Mouse (Mus musculus): ENCODE measurements around the gene Dap. TPM values are rescaled to one million over a fixed set of nuclear protein-coding genes. Genes with fewer than 3 reads are reported as not detected.

The Dap gene
- polyA plus RNA-seq, 2 experiments, result 90.1 to 116 TPM

DNA sequence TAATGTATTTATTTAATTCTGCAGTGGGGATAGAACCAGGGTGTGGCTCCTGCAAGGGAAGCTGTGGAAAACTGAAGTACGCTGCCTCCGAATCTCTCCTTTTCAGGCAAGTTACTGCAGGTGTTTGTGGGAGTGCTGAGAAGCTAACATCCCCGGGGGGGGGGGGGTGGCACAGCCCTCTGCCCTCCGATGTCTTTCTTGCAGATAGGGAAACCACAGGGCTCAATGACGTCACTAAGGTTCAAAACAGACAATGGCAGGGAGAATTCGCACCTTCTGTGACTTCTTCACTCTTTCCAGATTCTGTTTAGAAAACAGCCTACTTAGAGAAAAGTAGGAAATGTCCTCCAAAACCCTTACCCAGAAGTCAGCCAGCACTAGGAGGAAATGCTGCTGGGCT is 1.9 kb upstream of the Dap start:
- Histone ChIP-seq H3K9me3 (ENCODE audit: control insufficient read depth, low read length) (no peaks in the 10 kb centered on the region), H3K27me3 (ENCODE audit: control insufficient read depth, insufficient read depth, low read length) (no peaks in the 10 kb centered on the region), H3K4me2 (replicated peaks; ENCODE audit: low read depth, low read length, severe bottlenecking) (no peak overlapping the region), H3K36me3 (ENCODE audit: control insufficient read depth, insufficient read depth, low read length) (no peaks in the 10 kb centered on the region), H3K4me3 (replicated peaks; ENCODE audit: low read length) (no peak overlapping the region), H3K27ac (replicated peaks; ENCODE audit: low read depth, low read length) (no peak overlapping the region), H3K9ac (ENCODE audit: low read depth, low read length, severe bottlenecking) (no peak overlapping the region), H3K4me1 (ENCODE audit: control insufficient read depth, insufficient read depth, low read length) (peaks cover 9% of the 10 kb centered on the region; the same call in 1 of the 2 replicates)
- TF ChIP-seq POLR2A (IDR thresholded peaks at IDR 0.05; ENCODE audit: borderline replicate concordance, extremely low read depth, insufficient read depth, insufficient read length), result no peak
- DNase-seq (ENCODE audit: low spot score) (no peak), ATAC-seq (ENCODE audit: low FRiP score, low read depth) (no peak)
- WGBS, result 73% methylated on average over 6 of the region's 6 CpGs

DNA sequence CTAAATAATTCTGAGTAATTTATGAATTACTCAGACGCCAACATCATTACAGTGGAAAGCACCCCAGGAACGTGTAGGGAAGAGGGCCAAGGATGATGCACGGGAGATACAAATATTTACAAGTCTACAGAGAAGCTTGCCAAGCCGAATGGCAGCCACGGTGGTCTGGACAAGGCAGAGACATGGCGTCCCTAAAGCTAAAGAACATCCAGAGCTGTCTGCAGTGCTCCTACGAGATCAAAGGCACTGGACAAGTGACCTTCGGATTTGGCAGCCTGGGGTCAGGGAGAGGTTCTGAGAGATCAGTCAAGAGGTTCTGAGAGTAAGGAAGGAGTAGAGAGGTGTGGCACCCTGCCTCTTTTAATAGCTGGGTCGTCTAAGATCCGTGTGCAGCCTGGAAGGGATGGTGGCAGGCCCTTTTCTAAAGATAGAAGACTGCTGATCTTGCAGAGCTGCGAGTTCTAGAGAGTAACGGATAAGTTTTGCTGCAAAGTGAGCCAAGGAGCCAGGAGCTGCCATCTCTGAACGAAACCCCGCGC is 449 bp upstream of the Dap start:
- peak overlapping the region; percentile 83 for H3K9ac ChIP-seq (ENCODE audit: low read depth, low read length, severe bottlenecking)
- no peaks in the 10 kb centered on the region for H3K27me3 ChIP-seq (ENCODE audit: control insufficient read depth, insufficient read depth, low read length)
- peak overlapping the region; percentile 59 for H3K4me3 ChIP-seq (replicated peaks; ENCODE audit: low read length)
- no peak for TF ChIP-seq POLR2A (IDR thresholded peaks at IDR 0.05; ENCODE audit: borderline replicate concordance, extremely low read depth, insufficient read depth, insufficient read length)
- H3K4me1 ChIP-seq (ENCODE audit: control insufficient read depth, insufficient read depth, low read length), result peaks cover 10% of the 10 kb centered on the region; the same call in 1 of the 2 replicates
- DNase-seq (ENCODE audit: low spot score), result no peak
- H3K4me2 ChIP-seq (replicated peaks; ENCODE audit: low read depth, low read length, severe bottlenecking), result peak overlapping the region; percentile 50
- no peak for ATAC-seq (ENCODE audit: low FRiP score, low read depth)
- no peaks in the 10 kb centered on the region for H3K9me3 ChIP-seq (ENCODE audit: control insufficient read depth, low read length)
- H3K27ac ChIP-seq (replicated peaks; ENCODE audit: low read depth, low read length), result no peak overlapping the region
- no peaks in the 10 kb centered on the region for H3K36me3 ChIP-seq (ENCODE audit: control insufficient read depth, insufficient read depth, low read length)
- WGBS, result 44% methylated on average over 15 of the region's 15 CpGs

DNA sequence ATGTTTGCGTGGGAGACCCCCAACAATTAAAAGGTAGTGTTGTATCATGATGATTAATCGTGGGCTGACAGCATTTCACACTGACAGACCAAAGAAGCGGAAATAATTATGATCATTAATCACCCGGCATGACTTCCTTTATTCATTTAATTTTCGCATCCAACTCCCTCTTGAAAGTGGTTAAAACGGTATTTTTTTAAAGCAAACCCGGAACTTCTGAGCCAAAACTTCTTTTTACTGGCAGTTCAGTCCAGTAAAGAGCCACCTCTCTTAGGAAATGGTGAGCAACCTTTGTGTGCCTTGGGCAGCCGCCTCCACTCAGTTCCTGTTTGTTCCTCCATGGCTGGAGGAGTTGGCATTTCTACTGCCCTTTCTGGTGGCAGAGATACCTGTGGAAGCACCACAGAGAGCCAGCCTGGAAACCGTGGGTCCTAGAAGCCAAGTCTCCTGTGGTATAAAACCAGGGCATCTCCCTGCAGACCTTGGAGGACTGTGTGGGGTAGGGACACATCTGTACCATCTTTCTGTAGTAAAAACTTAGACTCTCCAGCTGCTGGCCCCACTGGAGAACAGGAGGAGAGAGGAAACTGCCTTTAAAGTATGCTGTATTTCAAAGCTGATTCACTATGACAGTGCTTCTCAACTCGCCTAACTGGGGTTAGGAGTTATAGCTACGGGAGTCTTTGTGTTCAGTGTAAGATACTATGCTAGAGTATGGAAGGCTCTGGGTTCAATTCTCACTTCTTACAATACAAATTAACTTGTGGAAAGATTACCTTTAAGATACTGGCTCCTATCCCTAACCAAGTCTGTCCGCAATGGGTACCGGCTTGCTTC is 910 bp downstream of the Dap start:
- 34% methylated on average over 13 of the region's 13 CpGs for WGBS
- peaks cover 10% of the 10 kb centered on the region; the same call in 1 of the 2 replicates for H3K4me1 ChIP-seq (ENCODE audit: control insufficient read depth, insufficient read depth, low read length)
- no peaks in the 10 kb centered on the region for H3K9me3 ChIP-seq (ENCODE audit: control insufficient read depth, low read length)
- no peaks in the 10 kb centered on the region for H3K36me3 ChIP-seq (ENCODE audit: control insufficient read depth, insufficient read depth, low read length)
- ATAC-seq (ENCODE audit: low FRiP score, low read depth), result no peak
- peak overlapping the region; percentile 83 for H3K9ac ChIP-seq (ENCODE audit: low read depth, low read length, severe bottlenecking)
- H3K4me2 ChIP-seq (replicated peaks; ENCODE audit: low read depth, low read length, severe bottlenecking), result peak overlapping the region; percentile 50
- no peaks in the 10 kb centered on the region for H3K27me3 ChIP-seq (ENCODE audit: control insufficient read depth, insufficient read depth, low read length)
- no peak for TF ChIP-seq POLR2A (IDR thresholded peaks at IDR 0.05; ENCODE audit: borderline replicate concordance, extremely low read depth, insufficient read depth, insufficient read length)
- no peak for DNase-seq (ENCODE audit: low spot score)
- peak overlapping the region; percentile 61 for H3K27ac ChIP-seq (replicated peaks; ENCODE audit: low read depth, low read length)
- H3K4me3 ChIP-seq (replicated peaks; ENCODE audit: low read length), result peak overlapping the region; percentile 59

DNA sequence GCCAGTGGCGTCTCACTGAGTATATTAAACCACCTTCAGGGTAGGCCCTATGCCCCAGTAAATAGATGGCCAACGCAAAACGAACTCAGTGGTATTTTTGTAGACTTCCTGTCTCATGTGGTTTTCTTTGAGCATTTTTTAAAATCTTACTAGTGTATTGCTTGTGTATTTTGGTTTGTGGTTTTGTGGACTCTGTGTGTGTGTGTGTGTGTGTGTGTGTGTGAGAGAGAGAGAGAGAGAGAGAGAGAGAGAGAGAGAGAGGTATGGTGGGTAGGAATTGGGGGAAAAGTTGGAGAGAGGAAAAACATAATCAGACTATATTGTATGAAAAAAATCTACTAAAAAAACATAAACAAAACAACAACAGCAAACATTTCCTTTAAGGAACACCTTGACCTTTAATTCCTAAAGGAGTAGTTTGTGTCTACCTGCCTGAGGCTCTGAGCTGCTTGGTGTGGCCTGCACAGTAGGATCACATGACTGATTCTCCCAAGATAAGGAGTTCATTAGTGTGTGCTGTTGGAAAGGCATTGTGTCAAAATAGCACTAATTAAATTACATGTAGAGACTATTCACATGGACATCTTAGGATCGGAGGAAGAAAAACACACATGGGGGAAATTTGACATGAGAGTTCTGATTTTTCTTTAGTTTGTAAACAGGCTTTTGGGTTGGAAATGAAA is 1.7 kb downstream of the Dap start:
- no peaks in the 10 kb centered on the region for H3K27me3 ChIP-seq (ENCODE audit: control insufficient read depth, insufficient read depth, low read length)
- H3K4me2 ChIP-seq (replicated peaks; ENCODE audit: low read depth, low read length, severe bottlenecking), result peak overlapping the region; percentile 50
- ATAC-seq (ENCODE audit: low FRiP score, low read depth) (no peak), DNase-seq (ENCODE audit: low spot score) (no peak)
- H3K27ac ChIP-seq (replicated peaks; ENCODE audit: low read depth, low read length), result no peak overlapping the region
- H3K9ac ChIP-seq (ENCODE audit: low read depth, low read length, severe bottlenecking), result 0 out of 2 replicates have a peak overlapping the region, but pooled peaks have one; percentile 83
- no peaks in the 10 kb centered on the region for H3K9me3 ChIP-seq (ENCODE audit: control insufficient read depth, low read length)
- H3K4me3 ChIP-seq (replicated peaks; ENCODE audit: low read length), result peak overlapping the region; percentile 59
- no peak for TF ChIP-seq POLR2A (IDR thresholded peaks at IDR 0.05; ENCODE audit: borderline replicate concordance, extremely low read depth, insufficient read depth, insufficient read length)
- 76% methylated on average over 4 of the region's 4 CpGs for WGBS
- 0 out of 2 replicates have a peak, but pooled peaks cover 5% of the 10 kb centered on the region for H3K36me3 ChIP-seq (ENCODE audit: control insufficient read depth, insufficient read depth, low read length)
- H3K4me1 ChIP-seq (ENCODE audit: control insufficient read depth, insufficient read depth, low read length), result peaks cover 10% of the 10 kb centered on the region; the same call in 1 of the 2 replicates

DNA sequence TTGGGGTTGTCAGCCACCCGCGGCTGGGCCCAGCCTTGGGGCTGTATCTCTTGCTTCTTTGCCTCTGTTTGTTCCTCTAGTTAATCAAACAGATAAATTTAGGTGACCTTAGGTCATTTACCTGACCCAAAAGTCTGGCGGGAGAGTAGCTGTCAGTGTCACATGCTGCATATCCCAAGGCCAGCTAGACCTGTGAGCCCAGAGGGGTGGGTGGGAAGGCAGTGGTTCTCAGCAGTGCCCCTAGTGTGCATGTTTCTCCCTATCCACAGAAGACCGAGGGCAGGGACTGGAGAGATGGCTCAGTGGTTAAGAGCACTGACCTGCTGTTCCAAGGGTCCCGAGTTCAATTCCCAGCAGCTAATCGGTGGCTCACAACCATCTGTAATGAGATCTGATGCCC is 2.4 kb downstream of the Dap start:
- no peak for TF ChIP-seq POLR2A (IDR thresholded peaks at IDR 0.05; ENCODE audit: borderline replicate concordance, extremely low read depth, insufficient read depth, insufficient read length)
- 78% methylated on average over 6 of the region's 6 CpGs for WGBS
- no peaks in the 10 kb centered on the region for H3K27me3 ChIP-seq (ENCODE audit: control insufficient read depth, insufficient read depth, low read length)
- 0 out of 2 replicates have a peak, but pooled peaks cover 7% of the 10 kb centered on the region for H3K36me3 ChIP-seq (ENCODE audit: control insufficient read depth, insufficient read depth, low read length)
- no peak overlapping the region for H3K4me3 ChIP-seq (replicated peaks; ENCODE audit: low read length)
- H3K4me2 ChIP-seq (replicated peaks; ENCODE audit: low read depth, low read length, severe bottlenecking), result no peak overlapping the region
- peaks cover 10% of the 10 kb centered on the region; the same call in 1 of the 2 replicates for H3K4me1 ChIP-seq (ENCODE audit: control insufficient read depth, insufficient read depth, low read length)
- H3K27ac ChIP-seq (replicated peaks; ENCODE audit: low read depth, low read length), result no peak overlapping the region
- DNase-seq (ENCODE audit: low spot score) (no peak), ATAC-seq (ENCODE audit: low FRiP score, low read depth) (no peak)
- H3K9ac ChIP-seq (ENCODE audit: low read depth, low read length, severe bottlenecking), result no peak overlapping the region
- no peaks in the 10 kb centered on the region for H3K9me3 ChIP-seq (ENCODE audit: control insufficient read depth, low read length)
